Mouse (Mus musculus): ENCODE measurements around the gene Thumpd3. TPM values are rescaled to one million over a fixed set of nuclear protein-coding genes. Genes with fewer than 3 reads are reported as not detected.

Gene Thumpd3
- polyA plus RNA-seq, 1 experiment from 2014 or later: 56.2 TPM

DNA sequence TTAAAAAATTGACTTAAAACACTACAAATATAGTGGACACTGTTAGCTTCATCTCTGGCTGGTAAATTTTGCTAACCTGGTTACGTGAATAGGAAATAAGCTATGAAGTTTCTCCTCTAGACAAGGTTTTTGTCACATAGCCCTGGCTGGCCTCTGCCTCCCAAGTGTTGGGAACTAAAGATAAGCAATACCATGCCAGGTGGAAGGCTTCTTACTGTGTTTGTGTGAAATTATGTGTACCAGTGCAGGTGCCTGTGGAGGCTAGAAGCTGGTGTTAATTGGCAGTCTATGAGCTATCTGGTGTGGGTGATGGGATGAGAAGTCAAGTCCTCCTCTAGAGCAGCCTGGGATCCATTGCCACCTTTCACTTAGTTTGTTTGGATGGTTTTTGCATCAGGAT lies 23.1 kb downstream of the Thumpd3 start:
- ATAC-seq (replicated peaks): no peak
- H3K36me3 ChIP-seq (replicated peaks): peaks cover 36% of the 10 kb centered on the region; the same call in 1 of the 2 replicates
- 98% methylated on average over 1 of the region's 1 CpGs for WGBS

DNA sequence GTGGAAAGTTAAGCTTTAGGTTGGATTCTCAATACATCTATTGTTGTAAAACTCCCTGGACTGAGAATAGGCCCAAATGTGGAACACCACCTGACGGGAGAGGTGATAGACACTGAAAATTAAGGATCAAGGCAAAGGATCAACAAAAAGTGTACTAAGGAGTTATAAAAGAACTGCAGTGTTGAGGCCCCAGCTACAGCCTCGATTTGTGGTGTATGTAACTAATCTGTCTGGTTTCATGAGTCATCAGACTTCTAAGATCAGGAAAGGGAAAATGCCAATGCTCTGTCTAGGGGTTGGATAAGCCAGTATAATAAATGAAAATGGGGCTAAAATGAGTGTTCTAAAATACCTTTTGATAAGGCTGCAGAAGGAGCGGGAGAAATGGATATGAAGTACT lies 29.2 kb downstream of the Thumpd3 start:
- Histone ChIP-seq H3K27me3 (replicated peaks) (no peaks in the 10 kb centered on the region), H3K4me1 (peaks cover 41% of the 10 kb centered on the region), H3K9me3 (no peaks in the 10 kb centered on the region), H3K36me3 (replicated peaks) (no peaks in the 10 kb centered on the region), H3K9ac (peak overlapping the region; percentile 98), H3K27ac (peak overlapping the region; percentile 100), H3K4me2 (peak overlapping the region; percentile 91), H3K4me3 (peak overlapping the region; percentile 94)
- ATAC-seq (replicated peaks): no peak
- 25% methylated on average over 3 of the region's 3 CpGs for WGBS

More for the DNA sequence above, 23.1 kb downstream of the Thumpd3 start:
- H3K4me1 ChIP-seq: peaks cover 4% of the 10 kb centered on the region; the same call in 1 of the 2 replicates
- no peak overlapping the region for H3K4me2 ChIP-seq
- no peak overlapping the region for H3K4me3 ChIP-seq
- no peaks in the 10 kb centered on the region for H3K27me3 ChIP-seq (replicated peaks)
- H3K27ac ChIP-seq: no peak overlapping the region
- no peak overlapping the region for H3K9ac ChIP-seq
- no peaks in the 10 kb centered on the region for H3K9me3 ChIP-seq

DNA sequence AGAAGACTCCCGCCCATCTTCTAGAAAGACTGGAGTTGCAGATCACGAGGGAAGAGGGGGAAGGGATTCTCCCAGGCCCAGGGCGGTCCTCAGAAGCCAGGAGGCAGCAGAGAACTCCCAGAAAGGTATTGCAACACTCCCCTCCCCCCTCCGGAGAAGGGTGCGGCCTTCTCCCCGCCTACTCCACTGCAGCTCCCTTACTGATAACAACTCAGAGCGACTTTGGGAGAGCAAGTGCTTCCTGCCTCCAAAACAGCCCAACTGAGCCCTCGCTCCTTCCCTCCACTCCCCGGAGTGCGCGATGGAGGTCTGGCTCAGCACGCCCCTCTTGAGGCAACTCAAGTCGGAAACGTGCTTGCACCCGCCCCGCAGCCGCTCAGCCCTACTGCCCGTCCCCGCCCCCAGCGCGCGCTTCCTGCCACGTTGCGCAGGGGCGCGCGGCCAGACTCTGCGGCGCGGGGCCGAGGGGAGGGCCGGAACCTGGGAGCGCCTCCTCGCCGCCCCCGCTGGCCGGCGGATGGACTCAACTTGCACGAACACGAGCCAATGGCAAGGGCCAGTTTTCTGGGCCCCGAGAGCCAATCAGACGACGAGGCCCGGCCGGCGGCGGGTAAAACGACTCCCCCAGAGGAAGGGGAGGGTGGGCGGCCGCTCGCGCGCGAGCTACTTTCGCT lies 30.1 kb downstream of the Thumpd3 start:
- Histone ChIP-seq H3K27me3 (replicated peaks) (no peaks in the 10 kb centered on the region), H3K4me2 (peak overlapping the region; percentile 91), H3K9me3 (no peaks in the 10 kb centered on the region), H3K4me3 (peak overlapping the region; percentile 94), H3K4me1 (peaks cover 43% of the 10 kb centered on the region), H3K9ac (peak overlapping the region; percentile 98), H3K27ac (peak overlapping the region; percentile 100), H3K36me3 (replicated peaks) (no peaks in the 10 kb centered on the region)
- ATAC-seq (replicated peaks): peak; percentile 86
- WGBS: under 1% methylated on average over 54 of the region's 55 CpGs

DNA sequence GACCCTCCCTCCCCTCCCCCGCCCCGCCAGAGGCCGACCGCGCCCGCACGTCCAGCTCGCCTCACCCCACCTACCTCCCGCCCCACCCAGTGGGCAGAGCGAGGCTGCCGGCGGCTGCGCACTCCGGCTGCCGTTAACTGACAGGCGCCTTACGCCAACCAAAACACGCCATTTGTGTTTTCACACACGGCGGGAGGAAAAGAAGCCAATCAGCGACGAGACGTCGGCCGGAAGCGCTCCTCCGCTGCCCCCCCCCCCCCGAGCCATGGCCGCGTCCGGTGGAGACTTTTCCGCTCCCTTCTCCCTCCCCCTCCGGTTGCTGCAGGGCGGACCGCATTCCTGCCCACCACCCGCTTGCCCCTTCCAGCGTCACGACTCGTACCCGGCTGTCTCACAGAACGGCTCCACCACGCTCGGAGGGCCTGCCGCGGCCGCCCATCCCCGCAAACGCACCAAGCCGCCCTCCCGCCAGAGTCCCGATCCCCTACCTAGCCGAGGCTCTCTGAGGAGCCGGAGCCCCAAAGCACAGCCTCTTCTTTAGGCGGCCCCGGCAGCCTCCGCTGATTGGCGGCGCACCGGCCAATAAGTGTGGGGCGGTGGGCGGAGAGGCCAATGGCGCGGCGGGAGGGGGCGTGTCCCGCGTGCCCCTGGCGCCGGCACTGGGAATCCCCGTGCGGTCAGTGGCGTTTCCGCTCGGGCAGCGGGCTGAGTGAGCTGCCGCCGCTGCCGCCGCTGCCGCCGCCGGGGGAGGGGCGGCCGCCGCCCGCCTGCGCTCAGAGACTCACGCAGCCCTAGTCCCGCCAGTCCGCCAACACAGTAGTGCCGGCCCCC lies 30.9 kb downstream of the Thumpd3 start, which contains the start of gene Setd5:
Gene Setd5 (plus strand): TSS at position 680 of the 831 bp plus-strand sequence.
- peaks cover 49% of the 10 kb centered on the region for H3K4me1 ChIP-seq
- H3K9me3 ChIP-seq: no peaks in the 10 kb centered on the region
- H3K4me2 ChIP-seq: peak within 1 kb of the TSS; percentile 91
- H3K36me3 ChIP-seq (replicated peaks): no peaks in the 10 kb centered on the region
- H3K27ac ChIP-seq: peak within 1 kb of the TSS; percentile 100
- no peaks in the 10 kb centered on the region for H3K27me3 ChIP-seq (replicated peaks)
- H3K4me3 ChIP-seq: peak within 1 kb of the TSS; percentile 94
- ATAC-seq (replicated peaks): peak; percentile 96
- WGBS: under 1% methylated on average over 86 of the region's 91 CpGs
- H3K9ac ChIP-seq: peak within 1 kb of the TSS; percentile 98

DNA sequence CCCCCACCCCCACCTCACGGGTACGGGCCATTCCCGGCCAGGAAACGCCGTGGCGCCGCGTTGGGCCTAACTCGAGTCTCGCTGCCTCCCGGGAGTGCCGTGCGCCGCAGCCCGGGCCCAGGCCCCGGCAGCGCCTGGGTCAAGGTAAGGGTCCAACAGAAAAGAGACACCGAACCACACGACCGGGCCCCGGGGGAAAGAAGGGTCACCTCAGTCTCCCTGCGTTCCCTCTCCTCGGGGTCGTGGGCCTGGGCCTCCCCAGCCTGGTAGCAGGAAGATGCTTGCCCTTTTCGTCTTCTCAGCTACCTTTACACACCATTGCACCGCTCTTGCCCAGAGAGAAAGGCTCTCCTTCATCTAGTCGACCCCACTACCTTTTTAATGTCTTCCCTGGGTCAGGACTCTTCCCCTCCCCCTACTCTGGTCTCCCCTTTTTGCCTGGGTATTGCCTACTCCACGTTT lies 31.6 kb downstream of the Thumpd3 start:
- Histone ChIP-seq H3K36me3 (replicated peaks) (no peaks in the 10 kb centered on the region), H3K9me3 (no peaks in the 10 kb centered on the region), H3K4me2 (peak overlapping the region; percentile 88), H3K27ac (peak overlapping the region; percentile 100), H3K27me3 (replicated peaks) (no peaks in the 10 kb centered on the region), H3K4me3 (peak overlapping the region; percentile 94), H3K9ac (peak overlapping the region; percentile 98), H3K4me1 (peaks cover 56% of the 10 kb centered on the region)
- no peak for ATAC-seq (replicated peaks)
- under 1% methylated on average over 28 of the region's 28 CpGs for WGBS

DNA sequence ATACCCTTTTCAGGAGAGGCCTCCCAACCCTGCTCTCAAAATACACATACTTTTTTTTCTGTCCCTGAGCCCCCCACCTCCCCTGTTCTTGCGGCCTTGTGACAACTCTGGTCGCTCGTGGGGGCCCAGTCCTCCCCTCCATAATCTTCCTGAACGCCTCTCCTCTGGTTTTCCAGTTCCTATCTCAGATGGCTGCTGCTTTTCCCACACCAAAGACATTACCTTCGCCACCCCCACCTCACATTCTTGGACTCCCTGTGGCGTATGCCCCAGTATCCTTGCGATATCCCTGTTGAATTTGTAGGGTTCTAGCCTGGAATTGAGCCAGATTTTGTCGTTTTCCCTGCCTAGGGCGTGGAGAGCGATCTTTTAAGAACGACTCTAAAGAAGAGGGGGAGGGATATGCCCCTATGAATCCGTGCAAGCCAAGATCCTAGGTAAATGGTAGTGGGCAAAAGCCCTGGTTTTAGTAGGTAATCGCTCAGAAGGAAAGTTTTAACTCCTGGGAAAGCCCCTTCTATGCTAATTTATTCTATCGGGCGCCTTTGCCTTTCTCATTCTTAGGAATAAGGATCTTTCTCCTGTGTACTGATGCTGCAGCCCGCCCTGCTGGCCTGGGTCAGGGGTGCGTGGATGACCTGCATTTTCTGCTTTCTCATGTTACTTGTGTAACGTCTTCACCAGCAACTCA lies 32.2 kb downstream of the Thumpd3 start:
- peak overlapping the region; percentile 88 for H3K4me2 ChIP-seq
- no peaks in the 10 kb centered on the region for H3K36me3 ChIP-seq (replicated peaks)
- peak overlapping the region; percentile 94 for H3K4me3 ChIP-seq
- peak overlapping the region; percentile 98 for H3K9ac ChIP-seq
- peak overlapping the region; percentile 100 for H3K27ac ChIP-seq
- H3K9me3 ChIP-seq: no peaks in the 10 kb centered on the region
- H3K4me1 ChIP-seq: peaks cover 59% of the 10 kb centered on the region
- ATAC-seq (replicated peaks): no peak
- no peaks in the 10 kb centered on the region for H3K27me3 ChIP-seq (replicated peaks)
- under 1% methylated on average over 18 of the region's 18 CpGs for WGBS

DNA sequence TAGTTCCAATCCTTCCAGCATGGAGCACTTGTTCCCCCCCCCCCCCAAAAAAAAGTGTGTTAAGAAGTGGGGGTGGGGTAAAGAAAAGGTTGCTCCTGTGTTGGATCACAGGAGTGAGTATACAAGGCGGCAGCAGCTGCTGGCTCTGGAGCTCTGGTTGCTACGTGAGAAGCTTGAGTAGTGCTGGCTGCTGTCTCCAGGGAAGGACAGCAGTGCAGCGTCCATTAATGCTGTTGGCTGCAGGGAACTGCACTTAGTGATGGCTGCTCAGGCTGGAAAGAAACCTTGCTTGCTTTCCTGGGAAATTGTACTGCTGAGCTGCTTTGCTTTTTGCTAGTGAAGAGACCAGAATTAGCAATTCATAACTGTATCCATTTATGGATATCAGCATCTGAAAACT lies 33.5 kb downstream of the Thumpd3 start:
- H3K9me3 ChIP-seq: no peaks in the 10 kb centered on the region
- H3K4me1 ChIP-seq: peaks cover 58% of the 10 kb centered on the region
- H3K27me3 ChIP-seq (replicated peaks): no peaks in the 10 kb centered on the region
- H3K4me2 ChIP-seq: peak overlapping the region; percentile 88
- peak overlapping the region; percentile 72 for H3K27ac ChIP-seq
- ATAC-seq (replicated peaks): no peak
- 0% methylated on average over 3 of the region's 3 CpGs for WGBS
- H3K36me3 ChIP-seq (replicated peaks): no peaks in the 10 kb centered on the region
- peak overlapping the region; percentile 38 for H3K9ac ChIP-seq
- H3K4me3 ChIP-seq: peak overlapping the region; percentile 94

DNA sequence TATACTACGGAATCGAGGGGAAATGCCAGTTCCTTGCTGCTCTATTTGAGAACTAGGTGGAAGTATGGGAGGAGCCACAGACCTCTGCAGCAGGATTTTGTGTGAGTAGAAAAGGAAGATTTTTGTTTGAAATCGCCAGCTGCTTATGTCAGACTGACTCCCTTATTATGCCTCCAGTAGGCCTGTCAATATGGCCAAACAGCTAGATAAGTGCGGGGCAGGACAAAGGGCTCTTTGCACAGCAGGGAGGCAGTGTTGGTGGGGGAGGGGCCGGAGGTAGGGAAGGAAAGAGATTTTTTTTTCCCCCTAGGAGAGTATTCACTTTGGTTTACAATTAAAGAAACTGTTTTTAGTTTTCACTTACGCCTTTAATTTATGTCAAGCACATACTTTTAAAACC lies 36.2 kb downstream of the Thumpd3 start:
- Histone ChIP-seq H3K36me3 (replicated peaks) (no peaks in the 10 kb centered on the region), H3K27me3 (replicated peaks) (no peaks in the 10 kb centered on the region), H3K4me1 (peaks cover 45% of the 10 kb centered on the region), H3K4me2 (peak overlapping the region; percentile 27), H3K27ac (peak overlapping the region; percentile 62), H3K9me3 (no peaks in the 10 kb centered on the region), H3K4me3 (no peak overlapping the region), H3K9ac (no peak overlapping the region)
- no peak for ATAC-seq (replicated peaks)
- 12% methylated on average over 6 of the region's 6 CpGs for WGBS

DNA sequence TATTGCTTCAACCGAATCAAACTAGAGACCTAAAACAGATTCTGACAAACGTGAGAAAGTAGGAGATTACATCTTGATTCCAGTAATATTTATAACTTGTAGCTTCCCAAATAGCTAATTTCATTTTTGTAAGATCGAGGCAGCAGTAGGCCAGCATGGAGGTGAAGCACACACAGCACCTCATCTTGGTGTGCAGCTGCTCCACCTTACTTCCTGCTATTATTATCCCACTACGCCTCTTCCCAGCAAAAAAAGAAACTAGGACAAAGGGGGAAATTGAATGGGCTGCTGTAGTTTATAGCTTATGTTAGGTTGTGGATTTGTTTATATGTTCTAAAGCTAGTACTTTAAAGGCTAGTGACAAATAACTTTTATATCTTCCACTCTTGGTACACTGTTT lies 38.6 kb downstream of the Thumpd3 start:
- ATAC-seq (replicated peaks): no peak
- H3K9me3 ChIP-seq: no peaks in the 10 kb centered on the region
- no peaks in the 10 kb centered on the region for H3K27me3 ChIP-seq (replicated peaks)
- no peak overlapping the region for H3K9ac ChIP-seq
- H3K4me2 ChIP-seq: no peak overlapping the region
- H3K36me3 ChIP-seq (replicated peaks): no peaks in the 10 kb centered on the region
- peaks cover 30% of the 10 kb centered on the region for H3K4me1 ChIP-seq
- no peak overlapping the region for H3K27ac ChIP-seq
- WGBS: 64% methylated on average over 4 of the region's 4 CpGs
- no peak overlapping the region for H3K4me3 ChIP-seq

DNA sequence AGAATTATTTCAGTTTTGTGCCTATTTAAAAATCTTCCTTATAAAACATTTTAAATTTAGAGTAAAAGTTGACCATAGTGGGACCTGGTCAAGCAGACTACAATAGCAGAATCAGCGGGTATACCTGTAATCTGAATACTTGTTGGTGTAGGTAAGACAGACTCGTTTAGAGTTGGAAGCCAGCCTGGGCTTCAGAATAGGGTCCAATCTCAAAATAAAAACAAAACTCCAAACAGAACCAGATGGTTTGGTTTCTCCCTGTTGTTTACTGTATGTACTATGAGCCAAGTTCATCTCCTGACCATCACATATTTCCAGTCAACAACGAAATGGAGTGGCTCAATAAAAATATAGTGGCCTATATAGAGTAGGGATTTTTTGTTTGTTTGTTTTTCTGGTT lies 47.2 kb downstream of the Thumpd3 start:
- WGBS: 91% methylated on average over 3 of the region's 3 CpGs
- no peaks in the 10 kb centered on the region for H3K36me3 ChIP-seq (replicated peaks)
- H3K9ac ChIP-seq: no peak overlapping the region
- H3K27ac ChIP-seq: no peak overlapping the region
- H3K27me3 ChIP-seq (replicated peaks): no peaks in the 10 kb centered on the region
- no peak overlapping the region for H3K4me2 ChIP-seq
- ATAC-seq (replicated peaks): no peak
- H3K4me3 ChIP-seq: no peak overlapping the region
- H3K4me1 ChIP-seq: no peaks in the 10 kb centered on the region
- H3K9me3 ChIP-seq: no peaks in the 10 kb centered on the region

DNA sequence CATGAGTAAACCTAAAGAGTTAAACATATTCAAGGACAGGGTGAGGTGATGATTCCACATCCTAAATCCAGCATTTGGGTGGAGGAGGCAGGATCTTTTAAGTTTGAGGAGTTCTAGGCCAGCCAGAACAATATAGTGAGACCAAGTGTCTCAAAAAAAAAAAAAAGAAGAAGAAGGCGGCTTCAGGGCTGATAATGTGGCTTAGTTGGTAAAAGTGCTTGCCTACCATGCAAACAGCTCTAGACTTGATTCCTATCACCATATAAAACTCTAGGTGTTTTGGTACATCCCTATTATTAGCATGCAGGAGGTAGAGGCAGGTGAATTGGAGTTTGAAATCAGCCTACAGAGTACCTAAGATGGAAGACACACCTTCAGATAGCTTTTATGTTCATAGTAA lies 49.5 kb downstream of the Thumpd3 start:
- no peaks in the 10 kb centered on the region for H3K27me3 ChIP-seq (replicated peaks)
- no peak overlapping the region for H3K27ac ChIP-seq
- no peaks in the 10 kb centered on the region for H3K9me3 ChIP-seq
- no peak overlapping the region for H3K9ac ChIP-seq
- H3K4me3 ChIP-seq: no peak overlapping the region
- H3K4me1 ChIP-seq: peaks cover 6% of the 10 kb centered on the region; the same call in 1 of the 2 replicates
- ATAC-seq (replicated peaks): no peak
- no peaks in the 10 kb centered on the region for H3K36me3 ChIP-seq (replicated peaks)
- 97% methylated on average over 1 of the region's 1 CpGs for WGBS
- no peak overlapping the region for H3K4me2 ChIP-seq

DNA sequence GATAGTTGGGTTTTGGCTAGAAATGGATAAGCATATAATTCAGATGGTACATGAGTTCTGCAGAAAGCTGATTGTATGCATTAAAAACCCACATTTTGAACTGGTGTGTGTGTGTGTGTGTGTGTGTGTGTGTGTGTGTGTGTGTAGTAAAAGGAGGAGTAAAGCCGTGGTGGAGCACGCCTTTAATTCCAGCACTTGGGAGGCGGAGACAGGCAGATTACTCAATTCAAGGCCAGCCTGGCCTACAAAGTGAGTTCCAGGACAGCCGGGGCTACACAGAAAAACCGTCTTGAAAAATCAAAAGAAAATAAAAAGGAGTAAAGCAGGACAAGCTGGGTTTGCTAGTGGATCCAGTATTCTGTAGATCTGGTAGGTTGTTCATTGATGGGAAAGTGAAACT lies 51.6 kb downstream of the Thumpd3 start:
- WGBS: 85% methylated on average over 5 of the region's 5 CpGs
- no peak for ATAC-seq (replicated peaks)
- H3K9ac ChIP-seq: no peak overlapping the region
- peaks cover 6% of the 10 kb centered on the region; the same call in 1 of the 2 replicates for H3K4me1 ChIP-seq
- no peaks in the 10 kb centered on the region for H3K9me3 ChIP-seq
- no peak overlapping the region for H3K4me3 ChIP-seq
- H3K27me3 ChIP-seq (replicated peaks): no peaks in the 10 kb centered on the region
- no peak overlapping the region for H3K4me2 ChIP-seq
- H3K36me3 ChIP-seq (replicated peaks): no peaks in the 10 kb centered on the region
- H3K27ac ChIP-seq: no peak overlapping the region

Data from midbrain, embryonic 15.5 days (tissue).